Mouse (Mus musculus) myocyte (in vitro differentiated cells): Measurements from ENCODE around the gene Hoxd1. TPM values are rescaled to one million over a fixed set of nuclear protein-coding genes. Genes with fewer than 3 reads are reported as not detected.

Experiments
- H3K27me3 ChIP-seq: one replicate; pipeline ENCODE4 v1.6.1; 2011; ENCODE audit not compliant: control insufficient read depth, insufficient read depth, insufficient read length
- H3K36me3 ChIP-seq: one replicate; pipeline ENCODE4 v1.6.1; 2011; ENCODE audit not compliant: control insufficient read depth, insufficient read depth
- H3K4me2 ChIP-seq: one replicate; pipeline ENCODE4 v1.6.1; 2011; ENCODE audit warnings: low read depth, control low read depth
- H3K4me3 ChIP-seq: one replicate; pipeline ENCODE4 v1.5.1; 2011; ENCODE audit warnings: mild to moderate bottlenecking, control low read depth, moderate library complexity
- H3K79me2 ChIP-seq: one replicate; pipeline ENCODE4 v1.6.1; 2011; ENCODE audit not compliant: control insufficient read depth, insufficient read depth
- H3ac ChIP-seq: one replicate; pipeline ENCODE4 v1.6.1; 2011; ENCODE audit not compliant: control insufficient read depth, insufficient read length
- CEBPB ChIP-seq: IDR thresholded peaks from 2 replicates; pipeline ENCODE4 v1.6.1; 2011; ENCODE audit warnings: mild to moderate bottlenecking, moderate library complexity; ENCODE audit not compliant: poor library complexity, insufficient read depth, severe bottlenecking
- E2F4 ChIP-seq: IDR thresholded peaks from one replicate; pipeline ENCODE4 v1.6.1; 2011; ENCODE audit warnings: mild to moderate bottlenecking, control low read depth, moderate library complexity; ENCODE audit not compliant: insufficient read depth
- MAX ChIP-seq: IDR thresholded peaks from one replicate; pipeline ENCODE4 v1.6.1; 2011; ENCODE audit warnings: low read depth, mild to moderate bottlenecking, control low read depth
- MYOD1 ChIP-seq, 3 experiments: IDR thresholded peaks; one replicate each; pipeline ENCODE4 v1.6.1; 2011; ENCODE audit warnings: control low read depth in 2 of 3, low read depth in 2 of 3, mild to moderate bottlenecking in 2 of 3, moderate library complexity in 1 of 3; ENCODE audit not compliant: insufficient read length in 2 of 3, control insufficient read depth in 1 of 3
- MYOG ChIP-seq, 3 experiments: IDR thresholded peaks; one replicate each; pipeline ENCODE4 v1.6.1; 2011; ENCODE audit warnings: control low read depth in 2 of 3, low read depth in 2 of 3, mild to moderate bottlenecking in 2 of 3; ENCODE audit not compliant: insufficient read length in 2 of 3, control insufficient read depth in 1 of 3, insufficient read depth in 1 of 3
- POLR2A ChIP-seq: IDR thresholded peaks from one replicate; pipeline ENCODE4 v1.6.1; 2011; ENCODE audit warnings: low read depth, mild to moderate bottlenecking, control low read depth, moderate library complexity; ENCODE audit not compliant: insufficient read length
- POLR2AphosphoS2 ChIP-seq: IDR thresholded peaks from one replicate; pipeline ENCODE4 v1.6.1; 2011; ENCODE audit warnings: low read depth, control low read depth; ENCODE audit not compliant: insufficient read length
- REST ChIP-seq: IDR thresholded peaks from one replicate; pipeline ENCODE4 v1.6.1; 2011; ENCODE audit warnings: mild to moderate bottlenecking, control low read depth, moderate library complexity; ENCODE audit not compliant: insufficient read depth, insufficient read length
- SRF ChIP-seq: IDR thresholded peaks from one replicate; pipeline ENCODE4 v1.6.1; 2011; ENCODE audit warnings: low read depth; ENCODE audit not compliant: control insufficient read depth, insufficient read length
- TCF12 ChIP-seq: IDR thresholded peaks from one replicate; pipeline ENCODE4 v1.6.1; 2011; ENCODE audit warnings: mild to moderate bottlenecking, control low read depth; ENCODE audit not compliant: poor library complexity, insufficient read depth, severe bottlenecking
- TCF3 ChIP-seq: IDR thresholded peaks from one replicate; pipeline ENCODE4 v1.6.1; 2011; ENCODE audit warnings: low read depth, control low read depth; ENCODE audit not compliant: insufficient read length
- USF1 ChIP-seq: IDR thresholded peaks from one replicate; pipeline ENCODE4 v1.6.1; 2011; ENCODE audit warnings: low read depth, mild to moderate bottlenecking, control low read depth, moderate library complexity
- polyA plus RNA-seq: library from polyadenylated mRNA; unstranded; fragments of >200 nt; fragmentation: generic; extraction: Trizol; gene quantifications from one replicate; pipeline ENCODE4 v1.2.1, GENCODE M21; 2012; ENCODE audit warnings: missing spikeins

Hoxd1 gene
- polyA plus RNA-seq, 1 experiment = not detected

DNA sequence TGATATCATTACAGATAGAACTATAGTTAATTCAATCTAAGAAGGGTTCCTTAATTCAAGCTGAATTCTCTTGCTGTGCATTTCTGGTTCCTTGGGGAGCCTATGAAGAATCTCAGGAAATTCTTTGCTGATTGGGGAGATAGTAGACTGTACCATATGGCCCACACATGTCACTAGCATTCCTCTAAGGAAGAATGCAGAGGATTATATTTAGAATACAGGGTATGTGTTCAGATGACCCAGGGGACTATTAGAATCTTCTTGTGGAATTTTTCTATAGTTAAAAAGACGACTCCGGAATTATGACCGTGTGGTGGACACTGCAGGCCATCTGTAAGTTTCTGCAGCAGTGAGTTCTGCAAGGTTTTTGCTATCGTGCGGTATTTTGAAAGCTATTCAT is 18.6 kb downstream of the Hoxd1 start:
- no peak overlapping the region for H3ac ChIP-seq
- H3K79me2 ChIP-seq = no peaks in the 10 kb centered on the region
- no peak for TF ChIP-seq MAX
- no peak for TF ChIP-seq POLR2A
- TF ChIP-seq SRF = no peak
- TF ChIP-seq TCF3 = no peak
- no peak for TF ChIP-seq TCF12
- no peak for TF ChIP-seq POLR2AphosphoS2
- no peak for TF ChIP-seq MYOG (IDR thresholded peaks at IDR 0.05; ENCODE audit: control insufficient read depth in 1 of 3, insufficient read depth in 1 of 3, insufficient read length in 2 of 3, low read depth in 2 of 3)
- peaks cover 8% of the 10 kb centered on the region for H3K27me3 ChIP-seq
- H3K4me2 ChIP-seq = no peak overlapping the region
- no peak overlapping the region for H3K4me3 ChIP-seq
- H3K36me3 ChIP-seq = no peaks in the 10 kb centered on the region

GRCm38 (mm10) chr2:74795531-74795930 is 32.8 kb downstream of the Hoxd1 start:
- no peaks in the 10 kb centered on the region for H3K79me2 ChIP-seq
- TF ChIP-seq REST (no peak), USF1 (no peak), POLR2A (no peak), MAX (no peak), TCF12 (no peak), CEBPB (no peak), TCF3 (no peak), SRF (no peak), MYOD1 (IDR thresholded peaks at IDR 0.05; ENCODE audit: control insufficient read depth in 1 of 3, insufficient read length in 2 of 3, low read depth in 2 of 3) (no peak), POLR2AphosphoS2 (no peak), MYOG (IDR thresholded peaks at IDR 0.05; ENCODE audit: control insufficient read depth in 1 of 3, insufficient read depth in 1 of 3, insufficient read length in 2 of 3, low read depth in 2 of 3) (no peak), E2F4 (no peak)
- H3ac ChIP-seq = no peak overlapping the region
- no peak overlapping the region for H3K4me3 ChIP-seq
- H3K36me3 ChIP-seq = no peaks in the 10 kb centered on the region
- no peaks in the 10 kb centered on the region for H3K27me3 ChIP-seq
- H3K4me2 ChIP-seq = peak overlapping the region; percentile 2

DNA sequence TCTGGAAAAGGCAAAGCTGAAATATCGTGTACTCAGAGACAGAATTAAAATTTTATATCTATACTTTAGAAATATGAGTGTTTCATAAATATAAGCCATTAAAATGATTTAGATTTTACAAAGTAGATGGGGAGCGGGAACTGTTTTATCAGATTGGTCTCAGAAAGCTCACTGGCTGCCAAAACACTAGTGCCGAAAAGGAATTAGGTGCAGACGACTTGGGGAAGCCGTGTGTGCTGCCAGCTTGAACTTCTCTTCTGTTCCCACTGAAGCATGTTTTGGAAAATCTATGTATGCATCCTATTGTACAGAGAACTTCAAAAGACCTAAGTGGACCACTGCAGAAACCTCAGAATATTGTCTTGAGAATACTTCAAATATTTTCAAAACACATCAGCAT is 45.7 kb downstream of the Hoxd1 start:
- no peaks in the 10 kb centered on the region for H3K36me3 ChIP-seq
- no peak overlapping the region for H3K4me3 ChIP-seq
- peaks cover 10% of the 10 kb centered on the region for H3K27me3 ChIP-seq
- no peaks in the 10 kb centered on the region for H3K79me2 ChIP-seq
- H3K4me2 ChIP-seq = no peak overlapping the region
- H3ac ChIP-seq = no peak overlapping the region
- TF ChIP-seq POLR2AphosphoS2 (no peak), REST (no peak), TCF3 (no peak)

Other genes with a start within 250 kb of the Hoxd1 start
- 6.3 TPM for gene Lnpk, start 183.5 kb upstream of the Hoxd1 start, polyA plus RNA-seq
- gene Evx2, start 103.4 kb upstream of the Hoxd1 start, polyA plus RNA-seq = not detected
- gene Hoxd13, start 94.7 kb upstream of the Hoxd1 start, polyA plus RNA-seq = not detected
- not detected for gene Hoxd12, start 88.0 kb upstream of the Hoxd1 start, polyA plus RNA-seq
- not detected for gene Hoxd11, start 83.4 kb upstream of the Hoxd1 start, polyA plus RNA-seq
- not detected for gene Hoxd10, start 71.1 kb upstream of the Hoxd1 start, polyA plus RNA-seq
- gene Hoxd9, start 65.3 kb upstream of the Hoxd1 start, polyA plus RNA-seq = not detected
- not detected for gene Hoxd8, start 58.4 kb upstream of the Hoxd1 start, polyA plus RNA-seq
- not detected for gene Hoxd3, start 51.1 kb upstream of the Hoxd1 start, polyA plus RNA-seq
- gene Hoxd4, start 51.1 kb upstream of the Hoxd1 start, polyA plus RNA-seq = not detected
- not detected for gene Gm28230, start 36.3 kb upstream of the Hoxd1 start, polyA plus RNA-seq
- 33.3 TPM for gene Mtx2, start 62.8 kb downstream of the Hoxd1 start, polyA plus RNA-seq